Mouse (Mus musculus) embryonic facial prominence, embryonic 11.5 days (tissue): Measurements from ENCODE around the gene Eif4a3. TPM values are rescaled to one million over a fixed set of nuclear protein-coding genes. Genes with fewer than 3 reads are reported as not detected.

Experiments used
- ATAC-seq: fragments of 200-750 bp; cut with Nextera tagmentation; replicated peaks from 2 replicates; pipeline ENCODE4 v1.8.0; 2017; ENCODE audit warnings: low read depth; ENCODE audit not compliant: insufficient number of reproducible peaks, low FRiP score, low TSS enrichment
- DNase-seq: peaks from one replicate; pipeline ENCODE4 v3.0.0-alpha.2; 2015; ENCODE audit warnings: low spot score
- H3K27ac ChIP-seq: fragments of 300-500 bp; sonication (generic); replicated peaks from 2 replicates; pipeline ENCODE4 v1.5.1; 2014; ENCODE audit warnings: mild to moderate bottlenecking, low read depth, low read length, control low read depth
- H3K27me3 ChIP-seq: fragments of 300-500 bp; sonication (generic); 2 replicates; pipeline ENCODE4 v1.6.1; 2014; ENCODE audit warnings: mild to moderate bottlenecking, low read length, moderate library complexity, mixed read lengths; ENCODE audit not compliant: control insufficient read depth, insufficient read depth
- H3K36me3 ChIP-seq: fragments of 300-500 bp; sonication (generic); replicated peaks from 2 replicates; pipeline ENCODE4 v1.6.1; 2014; ENCODE audit warnings: low read depth, mild to moderate bottlenecking, low read length, moderate library complexity, mixed read lengths; ENCODE audit not compliant: control insufficient read depth, insufficient read depth
- H3K4me1 ChIP-seq: fragments of 300-500 bp; sonication (generic); 2 replicates; pipeline ENCODE4 v1.6.1; 2014; ENCODE audit warnings: low read length, mixed read lengths; ENCODE audit not compliant: control insufficient read depth, insufficient read depth
- H3K4me2 ChIP-seq: fragments of 300-500 bp; sonication (generic); 2 replicates; pipeline ENCODE4 v1.6.1; 2014; ENCODE audit warnings: low read depth, mild to moderate bottlenecking, control low read depth, low read length, moderate library complexity
- H3K4me3 ChIP-seq: fragments of 300-500 bp; sonication (generic); 2 replicates; pipeline ENCODE4 v1.5.1; 2014; ENCODE audit warnings: low read depth, low read length, control low read depth
- H3K9ac ChIP-seq: fragments of 300-500 bp; sonication (generic); replicated peaks from 2 replicates; pipeline ENCODE4 v1.6.1; 2014; ENCODE audit warnings: mild to moderate bottlenecking, control low read depth, low read length
- H3K9me3 ChIP-seq: fragments of 300-500 bp; sonication (generic); replicated peaks from 2 replicates; pipeline ENCODE4 v1.6.1; 2016; ENCODE audit warnings: mild to moderate bottlenecking, low read length, inconsistent platforms, mixed read lengths; ENCODE audit not compliant: control insufficient read depth
- WGBS: fragments of 180-500 bp; shearing (Covaris S2); extraction: QIAGEN DNeasy Blood & Tissue Kit; methylation state at CpG from one replicate; pipeline ENCODE4 v1.1.7; 2014; 5-methylcytosine and 5-hydroxymethylcytosine counted together
- polyA plus RNA-seq: library from polyadenylated mRNA; unstranded; fragments of >200 nt; fragmentation: Nextera tagmentation; extraction: Ambion mirVana; gene quantifications from 2 replicates; pipeline ENCODE4 v1.2.1, GENCODE M21; 2014

The Eif4a3 gene
- polyA plus RNA-seq, 1 experiment from 2014 or later = 392 TPM

DNA sequence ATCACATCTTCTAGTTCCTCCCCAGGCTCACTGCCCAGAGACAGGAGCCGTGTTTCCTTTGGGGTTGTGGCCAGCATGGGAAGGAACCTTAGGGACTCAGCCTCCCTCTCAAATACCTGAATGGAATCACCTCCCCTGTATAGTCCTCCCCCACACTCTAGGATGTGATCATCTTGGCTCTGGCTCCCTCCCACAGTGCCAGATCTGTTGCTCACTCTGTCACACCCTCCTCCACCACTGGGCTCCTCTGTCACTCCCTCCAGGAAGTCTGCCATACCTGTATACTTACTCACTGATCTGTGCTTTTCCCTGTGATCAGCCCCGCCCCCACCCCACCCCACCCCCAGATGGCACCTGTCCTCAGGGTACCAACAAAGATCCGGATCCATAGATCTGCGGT lies 30.7 kb upstream of the Eif4a3 start:
- no peak for ATAC-seq
- H3K4me1 ChIP-seq = no peaks in the 10 kb centered on the region
- H3K36me3 ChIP-seq = no peaks in the 10 kb centered on the region
- H3K9ac ChIP-seq = no peak overlapping the region
- H3K27ac ChIP-seq = no peak overlapping the region
- WGBS = 57% methylated on average over 4 of the region's 4 CpGs
- H3K4me3 ChIP-seq = no peak overlapping the region
- H3K9me3 ChIP-seq = no peaks in the 10 kb centered on the region
- no peak for DNase-seq
- H3K27me3 ChIP-seq = no peaks in the 10 kb centered on the region
- no peak overlapping the region for H3K4me2 ChIP-seq

- ATAC-seq = no peak
- WGBS = 74% methylated on average over 1 of the region's 1 CpGs
- Histone ChIP-seq H3K9ac (no peak overlapping the region), H3K4me2 (no peak overlapping the region), H3K9me3 (no peaks in the 10 kb centered on the region), H3K4me3 (no peak overlapping the region), H3K27ac (no peak overlapping the region), H3K36me3 (no peaks in the 10 kb centered on the region), H3K27me3 (no peaks in the 10 kb centered on the region), H3K4me1 (no peaks in the 10 kb centered on the region)
- DNase-seq = no peak
Measured at GRCm38 (mm10) chr11:119325068-119325467, 25.2 kb upstream of the Eif4a3 start.

- Histone ChIP-seq H3K4me3 (no peak overlapping the region), H3K4me1 (no peaks in the 10 kb centered on the region), H3K27me3 (no peaks in the 10 kb centered on the region), H3K27ac (no peak overlapping the region), H3K9me3 (no peaks in the 10 kb centered on the region), H3K36me3 (no peaks in the 10 kb centered on the region), H3K9ac (no peak overlapping the region), H3K4me2 (no peak overlapping the region)
- DNase-seq (no peak), ATAC-seq (no peak)
- 85% methylated on average over 13 of the region's 13 CpGs for WGBS
Measured at GRCm38 (mm10) chr11:119322521-119322920, 22.6 kb upstream of the Eif4a3 start.

GRCm38 (mm10) chr11:119316720-119317119 lies 16.8 kb upstream of the Eif4a3 start:
- Histone ChIP-seq H3K4me3 (no peak overlapping the region), H3K4me2 (no peak overlapping the region), H3K27ac (no peak overlapping the region), H3K36me3 (no peaks in the 10 kb centered on the region), H3K27me3 (no peaks in the 10 kb centered on the region), H3K4me1 (no peaks in the 10 kb centered on the region), H3K9ac (no peak overlapping the region), H3K9me3 (no peaks in the 10 kb centered on the region)
- ATAC-seq (no peak), DNase-seq (no peak)
- WGBS = 86% methylated on average over 4 of the region's 4 CpGs

GRCm38 (mm10) chr11:119314252-119314936 lies 14.5 kb upstream of the Eif4a3 start:
- no peak for DNase-seq
- no peak for ATAC-seq
- H3K36me3 ChIP-seq = no peaks in the 10 kb centered on the region
- no peak overlapping the region for H3K4me2 ChIP-seq
- H3K27ac ChIP-seq = no peak overlapping the region
- H3K9ac ChIP-seq = no peak overlapping the region
- no peaks in the 10 kb centered on the region for H3K4me1 ChIP-seq
- no peak overlapping the region for H3K4me3 ChIP-seq
- H3K27me3 ChIP-seq = no peaks in the 10 kb centered on the region
- 83% methylated on average over 17 of the region's 17 CpGs for WGBS
- no peaks in the 10 kb centered on the region for H3K9me3 ChIP-seq

DNA sequence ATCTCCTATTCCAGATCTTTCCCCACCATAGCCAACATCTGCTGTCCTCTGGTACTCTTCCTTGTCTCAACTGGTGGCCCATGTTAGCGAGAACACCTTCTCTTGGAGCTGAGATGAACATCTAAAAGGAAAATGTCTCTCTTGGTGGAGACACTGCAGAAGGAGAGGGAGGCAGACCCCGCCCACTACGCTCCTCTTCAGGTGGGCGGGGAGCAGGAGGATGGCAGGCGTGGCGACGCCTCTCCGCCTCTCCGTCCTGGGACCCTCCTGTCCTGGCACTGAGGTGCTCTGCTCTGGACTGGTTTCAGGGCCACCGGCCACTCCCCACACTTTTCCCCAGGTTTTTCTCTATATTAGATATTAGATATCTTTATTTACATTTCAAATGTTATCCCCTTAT lies 10.7 kb upstream of the Eif4a3 start:
- Histone ChIP-seq H3K4me3 (no peak overlapping the region), H3K9me3 (no peaks in the 10 kb centered on the region), H3K4me2 (no peak overlapping the region), H3K9ac (no peak overlapping the region), H3K4me1 (no peaks in the 10 kb centered on the region; the same call in 1 of the 2 replicates), H3K27me3 (no peaks in the 10 kb centered on the region), H3K36me3 (no peaks in the 10 kb centered on the region), H3K27ac (no peak overlapping the region)
- no peak for ATAC-seq
- 18% methylated on average over 10 of the region's 10 CpGs for WGBS
- no peak for DNase-seq

- Histone ChIP-seq H3K36me3 (no peaks in the 10 kb centered on the region), H3K4me1 (no peaks in the 10 kb centered on the region; the same call in 1 of the 2 replicates), H3K9ac (no peak overlapping the region), H3K9me3 (no peaks in the 10 kb centered on the region), H3K4me2 (no peak overlapping the region), H3K27ac (no peak overlapping the region), H3K27me3 (no peaks in the 10 kb centered on the region), H3K4me3 (no peak overlapping the region)
- 23% methylated on average over 11 of the region's 11 CpGs for WGBS
- ATAC-seq = no peak
- DNase-seq = peak; percentile 24
Measured at GRCm38 (mm10) chr11:119307916-119308315, 8.0 kb upstream of the Eif4a3 start.

DNA sequence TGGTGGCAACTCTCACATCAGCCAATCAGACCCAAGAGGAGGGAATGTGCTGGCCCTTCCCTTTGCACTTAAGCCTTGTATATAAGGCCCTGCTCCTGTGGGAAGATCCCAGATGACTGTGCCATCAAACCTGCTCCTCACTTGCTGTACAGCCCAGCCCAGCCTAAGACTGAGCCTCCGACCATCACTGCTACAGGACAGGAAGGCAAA lies 7.7 kb upstream of the Eif4a3 start, which contains the start of gene Card14:
Card14 (plus strand) TSS at position 111 of the 210 bp plus-strand sequence.
- Histone ChIP-seq H3K27me3 (no peaks in the 10 kb centered on the region), H3K9ac (no peak within 1 kb of the TSS), H3K4me1 (no peaks in the 10 kb centered on the region; the same call in 1 of the 2 replicates), H3K36me3 (no peaks in the 10 kb centered on the region), H3K9me3 (no peaks in the 10 kb centered on the region), H3K4me2 (no peak within 1 kb of the TSS), H3K4me3 (no peak within 1 kb of the TSS), H3K27ac (no peak within 1 kb of the TSS)
- whole genome bisulfite sequencing = 58% methylated on average over 1 of the region's 1 CpGs
- DNase-seq = no peak
- ATAC-seq = no peak
